In genomic region chr10:79797326-79797725, GRCm38 (mm10) we compare ENCODE assay signal across 10 mouse cellular contexts. TPM values are rescaled to one million over a fixed set of nuclear protein-coding genes. Genes with fewer than 3 reads are reported as not detected.
DNase-seq lines count a peak whose midpoint lies in the region; ATAC-seq and TF ChIP-seq lines count a peak whose summit lies in the region.
"Had no signal": no experiment of that assay in that cellular context is flagged by ENCODE, and none has a peak within 500 bp of the region (broad histone marks: within the 10 kb centered on the region; RNA-seq: fewer than 3 reads in every experiment).

No protein-coding gene starts in this region.

- no peaks in the 10 kb centered on the region for H3K36me3 ChIP-seq in liver, embryonic 11.5 days (ENCODE audit: control insufficient read depth, insufficient read depth, low read length)
- H3K36me3 ChIP-seq in liver, postnatal 0 days (replicated peaks; ENCODE audit: insufficient read depth, low read length), result no peaks in the 10 kb centered on the region
- 0 out of 2 replicates have a peak, but pooled peaks cover 3% of the 10 kb centered on the region for H3K36me3 ChIP-seq in forebrain, embryonic 14.5 days (ENCODE audit: control insufficient read depth, insufficient read depth, low read length)
- H3K36me3 ChIP-seq in hindbrain, embryonic 10.5 days, result peaks cover 28% of the 10 kb centered on the region
- H3K36me3 ChIP-seq in neural tube, embryonic 13.5 days, result no peaks in the 10 kb centered on the region

- TF ChIP-seq CTCF in liver, postnatal 0 days (IDR thresholded peaks at IDR 0.05; ENCODE audit: low read depth), result no peak

- H3K9ac ChIP-seq in liver, embryonic 11.5 days (ENCODE audit: low read depth, low read length), result no peak overlapping the region
- H3K9ac ChIP-seq in liver, postnatal 0 days (replicated peaks), result no peak overlapping the region
- peak overlapping the region; percentile 41; the same call in 1 of the 2 replicates for H3K9ac ChIP-seq in forebrain, embryonic 14.5 days (ENCODE audit: low read length)
- H3K9ac ChIP-seq in neural tube, embryonic 13.5 days, result peak overlapping the region; percentile 66
- H3K9ac ChIP-seq: lung, embryonic 14.5 days had no signal

- DNase-seq in liver, embryonic 11.5 days (ENCODE audit: low spot score), result no peak
- no peak for DNase-seq in liver, postnatal 0 days
- no peak for DNase-seq in forebrain, embryonic 14.5 days (ENCODE audit: low spot score)
- no peak for DNase-seq in hindbrain, embryonic 10.5 days (ENCODE audit: low spot score)
- no peak for DNase-seq in spleen, adult 12 weeks (ENCODE audit: low spot score)
- DNase-seq in right cerebral cortex, adult 18-20 months, result no peak
- DNase-seq in adrenal gland, adult 18-20 months (ENCODE audit: low spot score in 2 of 2), result no peak
- DNase-seq: lung, embryonic 14.5 days had no signal

- no peak overlapping the region; the same call in 1 of the 2 replicates for H3K27ac ChIP-seq in liver, embryonic 11.5 days (ENCODE audit: low read depth, low read length)
- no peak overlapping the region for H3K27ac ChIP-seq in liver, postnatal 0 days (ENCODE audit: low read depth)
- 0 out of 2 replicates have a peak overlapping the region, but pooled peaks have one; percentile 27 for H3K27ac ChIP-seq in forebrain, embryonic 14.5 days (ENCODE audit: low read depth, low read length)
- peak overlapping the region; percentile 10; the same call in 1 of the 2 replicates for H3K27ac ChIP-seq in hindbrain, embryonic 10.5 days
- peak overlapping the region; percentile 72 for H3K27ac ChIP-seq in neural tube, embryonic 13.5 days (replicated peaks)

- 24% methylated on average over 15 of the region's 15 CpGs for WGBS in liver, embryonic 11.5 days
- WGBS in liver, postnatal 0 days (ENCODE audit: insufficient replicate concordance), result 26% methylated on average over 15 of the region's 15 CpGs
- WGBS in forebrain, embryonic 14.5 days, result 64% methylated on average over 15 of the region's 15 CpGs
- 49% methylated on average over 15 of the region's 15 CpGs for WGBS in hindbrain, embryonic 10.5 days
- WGBS in neural tube, embryonic 13.5 days, result 41% methylated on average over 15 of the region's 15 CpGs

- TF ChIP-seq EP300 in liver, postnatal 0 days (IDR thresholded peaks at IDR 0.05; ENCODE audit: low read depth), result no peak

- peaks cover 27% of the 10 kb centered on the region for H3K4me1 ChIP-seq in liver, embryonic 11.5 days (replicated peaks; ENCODE audit: control insufficient read depth, insufficient read depth, low read length)
- peaks cover 18% of the 10 kb centered on the region for H3K4me1 ChIP-seq in liver, postnatal 0 days (ENCODE audit: insufficient read depth)
- peaks cover 17% of the 10 kb centered on the region for H3K4me1 ChIP-seq in forebrain, embryonic 14.5 days (ENCODE audit: control insufficient read depth, insufficient read depth, low read length)
- H3K4me1 ChIP-seq in hindbrain, embryonic 10.5 days (replicated peaks), result peaks cover 62% of the 10 kb centered on the region
- H3K4me1 ChIP-seq in neural tube, embryonic 13.5 days (replicated peaks), result peaks cover 70% of the 10 kb centered on the region

- no peak overlapping the region for H3K4me3 ChIP-seq in liver, embryonic 11.5 days (ENCODE audit: low read depth, low read length)
- H3K4me3 ChIP-seq in liver, postnatal 0 days (ENCODE audit: low read depth, low read length), result no peak overlapping the region
- H3K4me3 ChIP-seq in forebrain, embryonic 14.5 days (ENCODE audit: low read depth, low read length), result no peak overlapping the region
- H3K4me3 ChIP-seq in hindbrain, embryonic 10.5 days, result 0 out of 2 replicates have a peak overlapping the region, but pooled peaks have one; percentile 12
- peak overlapping the region; percentile 20 for H3K4me3 ChIP-seq in neural tube, embryonic 13.5 days

- peak overlapping the region; percentile 30 for H3K4me2 ChIP-seq in liver, embryonic 11.5 days
- H3K4me2 ChIP-seq in liver, postnatal 0 days (ENCODE audit: low read depth, low read length), result no peak overlapping the region
- H3K4me2 ChIP-seq in forebrain, embryonic 14.5 days (ENCODE audit: low read length), result peak overlapping the region; percentile 10
- H3K4me2 ChIP-seq in neural tube, embryonic 13.5 days, result peak overlapping the region; percentile 46
- H3K4me2 ChIP-seq: lung, embryonic 14.5 days had no signal

- H3K9me3 ChIP-seq in liver, embryonic 11.5 days (ENCODE audit: control insufficient read depth, low read length), result no peaks in the 10 kb centered on the region
- H3K9me3 ChIP-seq in liver, postnatal 0 days (ENCODE audit: low read length), result no peaks in the 10 kb centered on the region
- no peaks in the 10 kb centered on the region for H3K9me3 ChIP-seq in forebrain, embryonic 14.5 days (replicated peaks; ENCODE audit: control insufficient read depth, low read length)
- H3K9me3 ChIP-seq in hindbrain, embryonic 10.5 days, result no peaks in the 10 kb centered on the region
- H3K9me3 ChIP-seq in neural tube, embryonic 13.5 days, result no peaks in the 10 kb centered on the region

- no peak for ATAC-seq in liver, embryonic 11.5 days (replicated peaks; ENCODE audit: low FRiP score)
- no peak for ATAC-seq in liver, postnatal 0 days
- ATAC-seq in forebrain, embryonic 14.5 days, result no peak
- ATAC-seq in neural tube, embryonic 13.5 days (ENCODE audit: low read depth), result no peak
- ATAC-seq: Patski had no signal

- H3K27me3 ChIP-seq in liver, embryonic 11.5 days (replicated peaks; ENCODE audit: control insufficient read depth, insufficient read depth, low read length), result no peaks in the 10 kb centered on the region
- H3K27me3 ChIP-seq in liver, postnatal 0 days (ENCODE audit: insufficient read depth, low read length), result no peaks in the 10 kb centered on the region
- no peaks in the 10 kb centered on the region for H3K27me3 ChIP-seq in forebrain, embryonic 14.5 days (replicated peaks; ENCODE audit: control insufficient read depth, insufficient read depth, low read length)
- H3K27me3 ChIP-seq in hindbrain, embryonic 10.5 days (ENCODE audit: insufficient read depth, poor library complexity, severe bottlenecking), result no peaks in the 10 kb centered on the region
- no peaks in the 10 kb centered on the region for H3K27me3 ChIP-seq in neural tube, embryonic 13.5 days
- H3K27me3 ChIP-seq: Patski had no signal

RNA-seq across cellular contexts. Expression of gene Palm, which starts 4.0 kb away (rescaled TPM):
- polyA plus RNA-seq in liver, embryonic 11.5 days (2014; fragmentation: Nextera tagmentation; extraction: Ambion mirVana), result 27.6 and 28.6 TPM in 2 replicates
- polyA plus RNA-seq in liver, postnatal 0 days (2015; fragmentation: Nextera tagmentation; extraction: Ambion mirVana), result 7.9 and 9.2 TPM in 2 replicates
- 182 and 257 TPM in 2 replicates for polyA plus RNA-seq in forebrain, embryonic 14.5 days (2014; fragmentation: Nextera tagmentation; extraction: Ambion mirVana)
- 142 and 175 TPM in 2 replicates for polyA plus RNA-seq in hindbrain, embryonic 10.5 days (2016; fragmentation: Nextera tagmentation; extraction: Ambion mirVana)
- polyA plus RNA-seq in neural tube, embryonic 13.5 days (2015; fragmentation: Nextera tagmentation; extraction: Ambion mirVana), result 214 and 231 TPM in 2 replicates
- 10 to 100 TPM; 59.4 to 62.2 TPM for total RNA-seq in adrenal gland, adult 18-20 months (2021)

RNA-seq across cellular contexts. Expression of gene Prss57, which starts 6.6 kb away (rescaled TPM):
- polyA plus RNA-seq in liver, embryonic 11.5 days (2014; fragmentation: Nextera tagmentation; extraction: Ambion mirVana), result 1.5 and 1.7 TPM in 2 replicates
- 5.0 and 7.2 TPM in 2 replicates for polyA plus RNA-seq in liver, postnatal 0 days (2015; fragmentation: Nextera tagmentation; extraction: Ambion mirVana)
- 0.37 TPM in 1 of 2 replicates, not detected in the other for polyA plus RNA-seq in forebrain, embryonic 14.5 days (2014; fragmentation: Nextera tagmentation; extraction: Ambion mirVana)
- 0.10 TPM in 1 of 2 replicates, not detected in the other for polyA plus RNA-seq in hindbrain, embryonic 10.5 days (2016; fragmentation: Nextera tagmentation; extraction: Ambion mirVana)
- 0.07 and 0.69 TPM in 2 replicates for polyA plus RNA-seq in neural tube, embryonic 13.5 days (2015; fragmentation: Nextera tagmentation; extraction: Ambion mirVana)
- not detected for total RNA-seq in adrenal gland, adult 18-20 months (2021)
- polyA plus RNA-seq: lung, embryonic 14.5 days; Patski had no signal

RNA-seq across cellular contexts. Expression of gene Fstl3, which starts 20.3 kb away (rescaled TPM):
- polyA plus RNA-seq in liver, embryonic 11.5 days (2014; fragmentation: Nextera tagmentation; extraction: Ambion mirVana), result 1.8 and 2.6 TPM in 2 replicates
- polyA plus RNA-seq in liver, postnatal 0 days (2015; fragmentation: Nextera tagmentation; extraction: Ambion mirVana), result 0.36 and 0.63 TPM in 2 replicates
- 0.58 and 0.96 TPM in 2 replicates for polyA plus RNA-seq in forebrain, embryonic 14.5 days (2014; fragmentation: Nextera tagmentation; extraction: Ambion mirVana)
- polyA plus RNA-seq in hindbrain, embryonic 10.5 days (2016; fragmentation: Nextera tagmentation; extraction: Ambion mirVana), result 1.7 and 1.8 TPM in 2 replicates
- 1.9 and 2.8 TPM in 2 replicates for polyA plus RNA-seq in neural tube, embryonic 13.5 days (2015; fragmentation: Nextera tagmentation; extraction: Ambion mirVana)
- 10 to 100 TPM; 11.0 to 28.5 TPM for total RNA-seq in adrenal gland, adult 18-20 months (2021)

RNA-seq across cellular contexts. Expression of gene Misp, which starts 23.5 kb away (rescaled TPM):
- 0.69 and 1.5 TPM in 2 replicates for polyA plus RNA-seq in liver, embryonic 11.5 days (2014; fragmentation: Nextera tagmentation; extraction: Ambion mirVana)
- 1.00 and 1.3 TPM in 2 replicates for polyA plus RNA-seq in liver, postnatal 0 days (2015; fragmentation: Nextera tagmentation; extraction: Ambion mirVana)
- 0.41 and 0.51 TPM in 2 replicates for polyA plus RNA-seq in forebrain, embryonic 14.5 days (2014; fragmentation: Nextera tagmentation; extraction: Ambion mirVana)
- polyA plus RNA-seq in hindbrain, embryonic 10.5 days (2016; fragmentation: Nextera tagmentation; extraction: Ambion mirVana), result 1.0 and 2.4 TPM in 2 replicates
- 2.1 and 2.5 TPM in 2 replicates for polyA plus RNA-seq in neural tube, embryonic 13.5 days (2015; fragmentation: Nextera tagmentation; extraction: Ambion mirVana)
- total RNA-seq in adrenal gland, adult 18-20 months (2021), result under 1 TPM; 0.60 to 0.74 TPM

RNA-seq across cellular contexts. Expression of gene Rnf126, which starts 30.6 kb away (rescaled TPM):
- polyA plus RNA-seq in liver, embryonic 11.5 days (2014; fragmentation: Nextera tagmentation; extraction: Ambion mirVana), result 105 and 119 TPM in 2 replicates
- 28.2 and 34.1 TPM in 2 replicates for polyA plus RNA-seq in liver, postnatal 0 days (2015; fragmentation: Nextera tagmentation; extraction: Ambion mirVana)
- 60.6 and 75.7 TPM in 2 replicates for polyA plus RNA-seq in forebrain, embryonic 14.5 days (2014; fragmentation: Nextera tagmentation; extraction: Ambion mirVana)
- polyA plus RNA-seq in hindbrain, embryonic 10.5 days (2016; fragmentation: Nextera tagmentation; extraction: Ambion mirVana), result 124 and 136 TPM in 2 replicates
- polyA plus RNA-seq in neural tube, embryonic 13.5 days (2015; fragmentation: Nextera tagmentation; extraction: Ambion mirVana), result 96.2 and 98.5 TPM in 2 replicates
- 10 to 100 TPM; 47.4 to 51.1 TPM for total RNA-seq in adrenal gland, adult 18-20 months (2021)

Comparison
In these comparisons a context has a peak if more than half of its experiments do, and no peak if none do; other contexts are left out.
1. H3K27ac ChIP-seq: peak in forebrain, embryonic 14.5 days (single experiment), hindbrain, embryonic 10.5 days (single experiment) and neural tube, embryonic 13.5 days (single experiment); none in liver, embryonic 11.5 days (single experiment) and liver, postnatal 0 days (single experiment).
2. H3K4me3 ChIP-seq: peak in hindbrain, embryonic 10.5 days (single experiment) and neural tube, embryonic 13.5 days (single experiment); none in liver, embryonic 11.5 days (single experiment), liver, postnatal 0 days (single experiment) and forebrain, embryonic 14.5 days (single experiment).
3. H3K9ac ChIP-seq: peak in forebrain, embryonic 14.5 days (single experiment) and neural tube, embryonic 13.5 days (single experiment); none in liver, embryonic 11.5 days (single experiment) and liver, postnatal 0 days (single experiment).